Mouse (Mus musculus): ENCODE measurements at regions not wholly inside any gene's neighbourhood (a gene's known extent, or its start where the extent isn't known, plus 50 kb on each side); places are given as distances from the start of the nearest gene placed in this dataset.

GRCm38 (mm10) chr6:101075753-101076516, 242.5 kb downstream of the Ppp4r2 start:
- H3K27ac ChIP-seq = no peak overlapping the region
- no peaks in the 10 kb centered on the region for H3K36me3 ChIP-seq
- H3K9me3 ChIP-seq = no peaks in the 10 kb centered on the region
- ATAC-seq (ENCODE audit: low FRiP score, low read depth) = no peak
- 73% methylated on average over 8 of the region's 8 CpGs for WGBS
- no peaks in the 10 kb centered on the region for H3K27me3 ChIP-seq
- no peak overlapping the region for H3K4me3 ChIP-seq
- H3K4me2 ChIP-seq (replicated peaks) = no peak overlapping the region
- peaks cover 13% of the 10 kb centered on the region; the same call in 1 of the 2 replicates for H3K4me1 ChIP-seq
- H3K9ac ChIP-seq = no peak overlapping the region

GRCm38 (mm10) chr6:101078294-101078693, 244.9 kb downstream of the Ppp4r2 start:
- Histone ChIP-seq H3K27me3 (no peaks in the 10 kb centered on the region), H3K4me1 (0 out of 2 replicates have a peak, but pooled peaks cover 5% of the 10 kb centered on the region), H3K4me3 (no peak overlapping the region), H3K4me2 (replicated peaks) (no peak overlapping the region), H3K27ac (no peak overlapping the region), H3K9ac (no peak overlapping the region), H3K36me3 (no peaks in the 10 kb centered on the region), H3K9me3 (no peaks in the 10 kb centered on the region)
- WGBS = 73% methylated on average over 5 of the region's 5 CpGs
- no peak for ATAC-seq (ENCODE audit: low FRiP score, low read depth)

- peak; percentile 79 for ATAC-seq (ENCODE audit: low FRiP score, low read depth)
- WGBS = 32% methylated on average over 7 of the region's 7 CpGs
- peak overlapping the region; percentile 36 for H3K4me2 ChIP-seq (replicated peaks)
These were observed 250.3 kb downstream of the Ppp4r2 start for GRCm38 (mm10) chr6:101083676-101084075.

GRCm38 (mm10) chr6:101092179-101092578, 258.8 kb downstream of the Ppp4r2 start:
- 18% methylated on average over 10 of the region's 10 CpGs for WGBS
- no peak overlapping the region for H3K4me2 ChIP-seq (replicated peaks)
- no peak overlapping the region for H3K27ac ChIP-seq
- H3K4me3 ChIP-seq = no peak overlapping the region
- H3K36me3 ChIP-seq = no peaks in the 10 kb centered on the region
- peaks cover 4% of the 10 kb centered on the region for H3K4me1 ChIP-seq
- no peak for ATAC-seq (ENCODE audit: low FRiP score, low read depth)
- H3K27me3 ChIP-seq = peaks cover 6% of the 10 kb centered on the region; the same call in 1 of the 2 replicates
- no peaks in the 10 kb centered on the region for H3K9me3 ChIP-seq
- H3K9ac ChIP-seq = no peak overlapping the region

More at GRCm38 (mm10) chr6:101083676-101084075, 250.3 kb downstream of the Ppp4r2 start:
- Histone ChIP-seq H3K27ac (no peak overlapping the region), H3K4me1 (0 out of 2 replicates have a peak, but pooled peaks cover 2% of the 10 kb centered on the region), H3K27me3 (no peaks in the 10 kb centered on the region), H3K36me3 (no peaks in the 10 kb centered on the region), H3K9me3 (no peaks in the 10 kb centered on the region), H3K9ac (no peak overlapping the region), H3K4me3 (no peak overlapping the region)
